Mouse (Mus musculus): ENCODE measurements around the gene Prdm8. TPM values are rescaled to one million over a fixed set of nuclear protein-coding genes. Genes with fewer than 3 reads are reported as not detected.
A peak's percentile ranks its signal among the peaks of the same experiment; 100 is the strongest.

Prdm8 gene
- 0.29 and 0.31 TPM in 2 replicates for polyA plus RNA-seq (2016; fragmentation: Nextera tagmentation; extraction: Ambion mirVana)

DNA sequence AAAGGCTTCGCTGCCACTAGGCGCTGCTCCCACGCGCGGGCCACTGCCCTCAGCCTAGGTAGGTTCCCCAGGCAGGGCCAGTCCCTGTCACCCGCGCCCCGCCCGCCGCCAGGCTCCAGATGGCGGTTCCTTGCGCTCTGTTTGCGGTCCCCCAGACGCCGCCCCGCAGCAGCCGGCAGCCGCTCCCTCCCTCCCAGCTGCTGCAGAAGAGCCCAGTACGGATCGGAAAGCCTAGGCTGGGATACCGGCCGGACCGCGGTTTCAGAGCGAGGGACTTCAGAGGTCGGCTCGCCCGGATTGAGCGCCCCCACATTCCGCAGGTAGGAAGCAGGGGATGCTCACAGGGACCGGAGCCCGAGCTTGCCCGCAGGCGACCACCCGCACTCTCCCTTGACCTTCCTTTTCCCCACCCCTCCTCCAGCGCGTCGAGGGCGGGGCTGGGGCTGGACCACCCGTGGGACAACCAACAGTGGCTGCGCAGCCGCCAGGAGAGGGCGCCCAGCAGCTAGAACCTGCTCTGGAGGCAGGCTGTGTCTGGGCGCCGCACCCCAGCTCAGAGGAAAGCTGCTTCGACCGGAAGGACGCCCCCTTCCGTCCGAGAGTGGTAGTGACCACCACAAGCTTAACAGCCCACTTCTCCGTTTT is at the start of gene Prdm8:
Prdm8 (plus strand) TSS at position 19 of the 645 bp plus-strand sequence.
- under 1% methylated on average over 50 of the region's 51 CpGs for WGBS
- no peaks in the 10 kb centered on the region for H3K9me3 ChIP-seq
- peak; percentile 94 for ATAC-seq (ENCODE audit: insufficient number of reproducible peaks, insufficient read depth, low FRiP score, low TSS enrichment)
- H3K4me1 ChIP-seq, result peaks cover 11% of the 10 kb centered on the region; the same call in 1 of the 2 replicates
- H3K27ac ChIP-seq, result no peak within 1 kb of the TSS
- H3K27me3 ChIP-seq, result peaks cover 75% of the 10 kb centered on the region
- H3K9ac ChIP-seq, result peak within 1 kb of the TSS; percentile 36
- H3K4me2 ChIP-seq (replicated peaks), result peak within 1 kb of the TSS; percentile 79
- no peaks in the 10 kb centered on the region for H3K36me3 ChIP-seq
- peak within 1 kb of the TSS; percentile 49 for H3K4me3 ChIP-seq

DNA sequence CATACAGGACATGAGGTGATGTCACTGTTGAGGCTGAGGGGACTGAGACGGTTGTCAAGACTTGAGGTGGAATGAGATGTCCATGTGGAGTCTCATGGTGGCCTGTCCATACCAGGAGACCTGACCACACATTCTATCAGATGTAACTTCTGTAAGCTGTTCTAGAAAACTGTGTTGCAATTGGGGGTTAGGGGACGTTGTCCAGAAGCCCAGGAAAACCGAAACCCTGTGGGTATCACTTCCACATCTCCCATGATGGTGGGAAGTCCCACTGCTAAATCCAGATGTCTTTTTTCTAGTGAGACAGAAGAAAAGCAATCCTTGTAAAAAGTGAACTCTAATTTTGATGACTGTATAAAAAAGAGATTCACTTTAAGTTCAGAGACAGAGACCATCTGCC is 39.9 kb upstream of the Prdm8 start:
- Histone ChIP-seq H3K4me1 (no peaks in the 10 kb centered on the region), H3K9ac (no peak overlapping the region), H3K27me3 (no peaks in the 10 kb centered on the region), H3K4me2 (replicated peaks) (no peak overlapping the region), H3K4me3 (no peak overlapping the region), H3K9me3 (no peaks in the 10 kb centered on the region), H3K36me3 (no peaks in the 10 kb centered on the region), H3K27ac (no peak overlapping the region)
- ATAC-seq (ENCODE audit: insufficient number of reproducible peaks, insufficient read depth, low FRiP score, low TSS enrichment), result no peak
- WGBS, result 85% methylated on average over 3 of the region's 3 CpGs

DNA sequence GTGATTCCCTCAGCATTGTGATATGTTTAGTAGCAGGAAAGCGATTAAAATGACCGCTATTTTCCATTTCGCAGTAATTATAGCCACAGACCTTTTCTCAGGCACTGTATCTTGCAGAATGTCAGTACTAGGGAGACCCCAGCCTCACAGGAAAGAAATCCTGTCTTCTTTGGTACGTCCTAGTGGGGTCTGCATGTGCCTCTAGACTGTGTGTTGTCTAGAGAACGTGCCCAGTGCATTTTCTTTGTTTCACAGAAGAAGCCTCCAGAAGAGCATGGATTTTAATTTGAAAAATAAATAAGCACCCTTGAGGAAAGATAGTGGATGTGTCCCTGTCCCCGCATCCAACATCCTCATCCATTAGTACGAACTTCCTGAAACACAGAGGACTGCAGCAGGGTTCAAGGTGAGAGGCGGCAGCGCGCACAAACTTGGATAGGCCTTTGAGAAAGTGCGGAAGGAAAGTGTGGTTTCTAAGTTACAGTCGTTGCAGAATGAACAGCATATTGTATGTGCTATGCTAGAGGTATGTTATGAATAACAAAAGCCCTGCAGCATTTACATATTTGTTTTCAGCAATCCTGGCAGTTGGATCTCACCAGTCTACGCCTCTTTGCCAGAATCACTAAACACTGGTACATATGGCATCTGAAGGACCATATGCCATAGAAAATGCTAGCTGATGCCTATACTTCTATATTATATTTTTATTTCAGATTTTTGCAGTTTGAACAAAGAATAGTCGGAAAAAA is 28.3 kb upstream of the Prdm8 start:
- WGBS, result 83% methylated on average over 14 of the region's 14 CpGs
- ATAC-seq (ENCODE audit: insufficient number of reproducible peaks, insufficient read depth, low FRiP score, low TSS enrichment), result no peak
- Histone ChIP-seq H3K4me1 (0 out of 2 replicates have a peak, but pooled peaks cover 4% of the 10 kb centered on the region), H3K9me3 (no peaks in the 10 kb centered on the region), H3K9ac (no peak overlapping the region), H3K27ac (no peak overlapping the region), H3K4me2 (replicated peaks) (no peak overlapping the region), H3K36me3 (no peaks in the 10 kb centered on the region), H3K27me3 (no peaks in the 10 kb centered on the region), H3K4me3 (no peak overlapping the region)

DNA sequence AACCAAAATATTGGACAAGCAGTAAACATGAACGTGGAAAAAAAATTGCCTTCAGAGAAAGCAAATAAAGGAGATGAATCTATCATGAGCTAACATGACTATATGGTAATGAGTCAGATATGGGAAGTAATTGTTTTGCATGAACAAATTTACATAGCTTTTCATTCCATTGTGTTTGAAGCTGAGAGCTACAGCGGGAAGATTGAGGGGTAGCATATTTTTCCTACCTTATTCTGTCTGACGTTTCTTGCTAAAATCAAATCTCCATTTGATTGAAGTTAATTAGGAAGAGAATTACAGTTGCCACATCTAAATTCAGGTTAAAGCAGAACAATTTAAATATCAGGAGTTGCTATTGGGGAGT is 27.7 kb upstream of the Prdm8 start:
- no peak overlapping the region for H3K27ac ChIP-seq

DNA sequence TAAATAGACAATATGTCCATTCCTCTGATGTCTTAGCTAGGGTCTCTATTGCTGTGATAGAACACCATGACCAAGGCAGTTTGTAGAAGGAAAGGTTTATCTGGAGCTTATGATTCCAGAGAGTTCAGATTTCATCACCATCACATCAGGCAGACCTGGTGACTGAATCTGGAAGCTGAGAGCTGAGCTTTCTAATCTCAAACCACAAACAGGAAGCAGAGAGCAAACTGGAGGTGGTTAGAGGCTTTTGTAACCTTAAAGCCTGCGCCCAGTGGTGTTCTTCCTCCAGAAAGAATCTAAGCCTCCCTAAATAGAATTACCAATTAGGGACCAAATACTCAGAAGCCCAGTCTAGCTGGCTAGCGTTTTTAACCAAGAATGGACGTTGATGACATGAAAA is 20.1 kb upstream of the Prdm8 start:
- Histone ChIP-seq H3K4me2 (replicated peaks) (no peak overlapping the region), H3K9ac (no peak overlapping the region), H3K36me3 (no peaks in the 10 kb centered on the region), H3K27ac (no peak overlapping the region), H3K4me1 (0 out of 2 replicates have a peak, but pooled peaks cover 4% of the 10 kb centered on the region), H3K27me3 (no peaks in the 10 kb centered on the region), H3K4me3 (no peak overlapping the region), H3K9me3 (no peaks in the 10 kb centered on the region)
- WGBS, result 62% methylated on average over 3 of the region's 3 CpGs
- no peak for ATAC-seq (ENCODE audit: insufficient number of reproducible peaks, insufficient read depth, low FRiP score, low TSS enrichment)

More for the DNA sequence above, 27.7 kb upstream of the Prdm8 start:
- 0 out of 2 replicates have a peak, but pooled peaks cover 4% of the 10 kb centered on the region for H3K4me1 ChIP-seq
- H3K27me3 ChIP-seq, result no peaks in the 10 kb centered on the region
- H3K9ac ChIP-seq, result no peak overlapping the region
- ATAC-seq (ENCODE audit: insufficient number of reproducible peaks, insufficient read depth, low FRiP score, low TSS enrichment), result no peak
- WGBS, result 75% methylated on average over 3 of the region's 3 CpGs
- no peak overlapping the region for H3K4me2 ChIP-seq (replicated peaks)
- no peaks in the 10 kb centered on the region for H3K36me3 ChIP-seq
- H3K4me3 ChIP-seq, result no peak overlapping the region
- no peaks in the 10 kb centered on the region for H3K9me3 ChIP-seq

DNA sequence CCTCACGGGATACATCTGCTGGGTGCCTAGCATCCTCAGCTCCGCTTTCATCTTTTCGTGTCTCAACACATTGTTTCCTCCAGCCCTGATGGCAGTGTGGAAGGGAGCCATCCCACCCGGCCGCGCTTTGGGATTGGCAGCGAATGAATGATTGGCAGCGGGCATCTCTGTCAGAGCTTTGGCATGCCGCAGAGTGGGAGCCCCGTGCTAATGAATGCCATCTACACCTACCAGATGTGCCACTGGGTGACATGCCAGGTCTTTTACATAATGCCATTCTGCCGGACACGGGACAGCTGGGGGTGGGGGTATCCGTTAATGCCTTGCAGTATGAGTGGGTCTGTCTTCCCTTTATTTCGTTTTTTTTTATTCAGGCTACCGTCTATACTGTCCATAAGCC is 882 bp upstream of the Prdm8 start:
- Histone ChIP-seq H3K4me2 (replicated peaks) (no peak overlapping the region), H3K27me3 (peaks cover 64% of the 10 kb centered on the region), H3K27ac (no peak overlapping the region), H3K4me1 (peaks cover 11% of the 10 kb centered on the region; the same call in 1 of the 2 replicates), H3K9ac (no peak overlapping the region), H3K36me3 (no peaks in the 10 kb centered on the region), H3K9me3 (no peaks in the 10 kb centered on the region), H3K4me3 (no peak overlapping the region)
- no peak for ATAC-seq (ENCODE audit: insufficient number of reproducible peaks, insufficient read depth, low FRiP score, low TSS enrichment)
- WGBS, result 2% methylated on average over 15 of the region's 15 CpGs

DNA sequence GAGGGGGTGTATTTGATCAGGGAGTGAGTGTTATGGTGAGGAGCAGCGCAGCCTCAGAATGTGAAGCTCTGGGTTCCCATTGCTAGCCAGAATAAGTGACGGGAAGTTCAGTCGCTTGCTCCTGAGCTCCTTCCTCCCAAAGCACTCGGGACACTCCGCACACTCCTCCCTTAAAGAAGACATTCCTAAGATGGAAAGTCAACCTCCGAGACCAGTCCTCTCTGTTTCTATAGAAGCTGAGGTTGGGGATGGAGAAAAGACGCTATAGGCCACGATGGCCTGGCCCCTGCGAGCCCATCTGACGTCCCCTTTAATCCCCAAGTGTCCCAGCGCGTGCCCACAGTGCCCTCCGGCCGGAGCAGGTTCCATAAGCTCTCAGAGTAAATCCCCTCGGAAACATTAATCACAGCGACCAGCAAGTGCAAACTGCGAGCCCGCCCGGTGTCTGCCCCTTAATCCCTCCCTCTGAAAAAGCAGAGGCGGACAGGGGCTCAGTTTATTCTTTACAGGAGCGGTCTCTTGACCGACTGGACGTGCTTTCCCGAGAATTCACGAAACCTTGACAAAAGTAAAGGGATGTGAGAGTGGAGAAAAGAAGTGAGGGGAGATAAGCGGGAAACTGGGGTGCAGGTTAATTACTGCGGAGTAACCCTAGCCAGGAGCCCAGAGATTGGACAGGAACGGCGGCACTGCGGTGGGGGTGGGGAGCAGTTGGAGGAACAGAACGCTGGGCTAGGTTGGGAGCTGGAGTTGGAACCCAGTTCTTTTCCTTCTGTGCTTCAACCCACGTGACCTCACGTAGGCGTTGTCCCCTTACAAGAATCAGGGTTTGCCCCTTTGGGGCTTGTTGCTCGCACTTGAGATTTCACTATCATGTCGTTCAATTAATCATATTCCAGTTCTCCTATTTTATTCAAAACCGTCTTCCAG is 1.6 kb downstream of the Prdm8 start:
- no peak for ATAC-seq (ENCODE audit: insufficient number of reproducible peaks, insufficient read depth, low FRiP score, low TSS enrichment)
- peak overlapping the region; percentile 49 for H3K4me3 ChIP-seq
- peaks cover 11% of the 10 kb centered on the region; the same call in 1 of the 2 replicates for H3K4me1 ChIP-seq
- no peak overlapping the region for H3K27ac ChIP-seq
- H3K4me2 ChIP-seq (replicated peaks), result peak overlapping the region; percentile 79
- peaks cover 89% of the 10 kb centered on the region for H3K27me3 ChIP-seq
- no peaks in the 10 kb centered on the region for H3K9me3 ChIP-seq
- no peak overlapping the region for H3K9ac ChIP-seq
- under 1% methylated on average over 37 of the region's 37 CpGs for WGBS
- no peaks in the 10 kb centered on the region for H3K36me3 ChIP-seq

DNA sequence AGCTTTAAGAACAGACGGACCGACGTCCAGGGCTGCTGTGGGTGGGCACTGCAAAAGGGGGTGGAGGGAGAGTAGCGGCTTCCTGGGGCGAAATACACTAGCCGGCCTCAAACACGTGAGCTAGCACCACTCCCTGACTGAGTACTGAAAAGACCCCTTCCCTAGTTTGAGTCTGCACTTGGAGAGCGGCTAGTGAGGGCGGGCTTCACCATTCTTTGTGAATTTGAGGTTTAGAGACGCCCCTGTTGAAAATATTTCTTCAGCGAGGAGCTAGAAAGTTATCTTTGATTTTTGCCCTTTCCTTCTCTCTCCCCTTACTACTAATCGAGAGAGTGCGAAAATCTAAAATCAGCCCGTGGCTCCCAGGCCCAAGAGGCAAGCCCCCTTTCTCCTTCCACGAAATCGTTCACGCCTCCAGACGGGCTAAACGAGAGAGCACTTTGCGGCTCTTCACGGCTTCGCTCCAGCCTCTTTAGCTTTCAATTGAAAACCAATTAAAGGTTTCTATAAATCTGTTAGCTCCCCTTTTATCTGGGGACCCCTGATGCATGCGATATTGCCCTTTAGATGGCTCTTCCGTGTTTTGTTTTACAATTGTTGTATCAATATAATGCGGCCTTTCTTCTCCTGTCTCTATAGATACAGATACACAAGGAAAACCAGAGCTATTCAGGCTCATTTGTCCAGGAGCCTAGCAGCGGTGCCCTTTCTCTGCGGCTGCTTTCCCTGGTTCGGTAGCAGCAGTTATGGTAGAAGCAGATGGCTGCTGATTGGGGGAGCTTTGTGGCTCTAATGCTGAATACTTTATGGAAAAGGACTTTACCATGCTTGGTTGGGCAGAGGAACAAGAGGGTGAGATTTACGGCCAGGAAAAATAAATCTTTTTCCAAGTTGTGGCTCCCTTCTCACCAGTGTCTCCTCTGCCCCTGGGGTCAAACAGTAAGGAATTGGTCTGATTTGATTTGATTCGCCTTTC is 2.7 kb downstream of the Prdm8 start:
- WGBS, result under 1% methylated on average over 30 of the region's 30 CpGs
- no peak for ATAC-seq (ENCODE audit: insufficient number of reproducible peaks, insufficient read depth, low FRiP score, low TSS enrichment)

DNA sequence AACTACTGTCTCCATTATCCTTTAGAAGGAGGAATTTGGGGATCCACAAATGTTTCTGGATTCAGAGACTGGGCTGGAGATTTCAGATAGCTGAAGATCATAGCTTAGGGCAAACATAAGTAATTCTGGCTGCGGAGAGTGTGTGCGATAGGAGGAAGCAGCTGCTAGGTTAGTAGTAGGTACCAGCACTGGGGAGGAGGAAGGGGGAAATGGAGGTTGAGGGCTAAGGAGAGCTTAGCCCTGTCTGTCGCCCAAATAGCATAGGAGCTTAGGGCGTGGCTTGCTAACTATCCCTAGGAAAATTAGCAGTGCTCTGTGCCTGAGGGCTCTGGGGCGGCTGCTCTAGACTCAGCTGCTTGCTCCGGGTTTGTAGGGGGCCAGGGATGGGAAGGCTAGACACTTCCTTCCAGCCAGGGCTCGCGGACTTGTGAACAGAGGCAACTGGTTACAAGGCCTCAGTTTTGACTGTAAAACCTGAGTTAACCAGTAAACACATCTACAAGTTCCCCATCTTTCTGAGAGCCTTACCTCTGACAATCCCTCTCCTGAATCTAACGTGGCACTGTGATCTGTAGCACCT is 4.7 kb downstream of the Prdm8 start:
- Histone ChIP-seq H3K27me3 (peaks cover 93% of the 10 kb centered on the region), H3K4me3 (no peak overlapping the region), H3K4me1 (peaks cover 11% of the 10 kb centered on the region; the same call in 1 of the 2 replicates), H3K4me2 (replicated peaks) (no peak overlapping the region), H3K36me3 (no peaks in the 10 kb centered on the region), H3K9ac (no peak overlapping the region), H3K27ac (no peak overlapping the region), H3K9me3 (no peaks in the 10 kb centered on the region)
- WGBS, result 4% methylated on average over 9 of the region's 9 CpGs
- ATAC-seq (ENCODE audit: insufficient number of reproducible peaks, insufficient read depth, low FRiP score, low TSS enrichment), result no peak

More for the DNA sequence above, 2.7 kb downstream of the Prdm8 start:
- Histone ChIP-seq H3K4me1 (peaks cover 11% of the 10 kb centered on the region; the same call in 1 of the 2 replicates), H3K9me3 (no peaks in the 10 kb centered on the region), H3K9ac (no peak overlapping the region), H3K4me2 (replicated peaks) (0 out of 2 replicates have a peak overlapping the region, but pooled peaks have one; percentile 14), H3K36me3 (no peaks in the 10 kb centered on the region), H3K4me3 (no peak overlapping the region), H3K27me3 (peaks cover 99% of the 10 kb centered on the region), H3K27ac (no peak overlapping the region)

DNA sequence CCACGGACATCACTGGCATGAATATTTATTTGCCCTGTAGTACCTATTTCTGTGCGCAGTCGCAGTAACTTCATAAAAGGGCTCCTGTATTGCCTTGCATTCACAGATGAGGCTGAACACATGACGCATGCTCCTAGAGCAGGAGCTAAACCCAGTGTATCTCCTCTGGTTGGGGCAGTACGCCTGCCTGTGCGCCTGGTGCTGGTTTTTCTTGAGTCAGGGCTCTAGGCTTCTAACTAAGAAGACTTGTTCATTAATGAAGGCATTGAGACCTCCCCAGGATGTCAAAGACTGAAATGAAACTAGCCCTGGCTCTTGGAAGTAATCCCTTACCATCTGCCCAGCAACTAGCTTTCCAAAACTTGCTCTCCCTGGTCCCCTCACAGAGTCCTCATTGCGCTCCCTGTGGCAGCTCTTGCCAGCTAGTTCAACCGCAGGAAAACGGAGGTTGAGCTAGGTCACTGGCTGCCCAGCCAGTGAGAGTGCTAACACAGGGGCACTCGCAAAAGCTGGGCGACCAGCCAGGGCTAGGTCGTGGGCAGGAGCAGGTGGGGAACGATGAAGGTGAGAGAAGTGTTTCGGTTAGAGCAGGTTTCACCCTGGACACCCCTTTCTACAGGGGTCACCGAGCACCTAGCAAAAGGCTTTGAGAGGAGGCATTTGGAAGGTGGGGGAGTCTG is 5.6 kb downstream of the Prdm8 start:
- WGBS, result 3% methylated on average over 15 of the region's 15 CpGs
- H3K36me3 ChIP-seq, result no peaks in the 10 kb centered on the region

More for the DNA sequence above, 5.6 kb downstream of the Prdm8 start:
- no peak overlapping the region for H3K9ac ChIP-seq
- no peak overlapping the region for H3K27ac ChIP-seq
- H3K4me2 ChIP-seq (replicated peaks), result no peak overlapping the region
- no peak overlapping the region for H3K4me3 ChIP-seq
- H3K9me3 ChIP-seq, result no peaks in the 10 kb centered on the region
- H3K27me3 ChIP-seq, result peaks cover 90% of the 10 kb centered on the region
- peaks cover 6% of the 10 kb centered on the region; the same call in 1 of the 2 replicates for H3K4me1 ChIP-seq
- no peak for ATAC-seq (ENCODE audit: insufficient number of reproducible peaks, insufficient read depth, low FRiP score, low TSS enrichment)

Measured in embryonic facial prominence, embryonic 12.5 days (tissue).